Comparison of ENCODE assay signal across 15 mouse cellular contexts in genomic region chr5:129260689-129261088, GRCm38 (mm10).
DNase-seq lines count a peak whose midpoint lies in the region; ATAC-seq and TF ChIP-seq lines count a peak whose summit lies in the region.
"Had no signal": no experiment of that assay in that cellular context is flagged by ENCODE, and none has a peak within 500 bp of the region (broad histone marks: within the 10 kb centered on the region; RNA-seq: fewer than 3 reads in every experiment).

No protein-coding gene starts in this region.

- H3K9me3 ChIP-seq in lung, embryonic 14.5 days (ENCODE audit: low read depth, low read length) = no peaks in the 10 kb centered on the region
- H3K9me3 ChIP-seq in neural tube, embryonic 15.5 days (replicated peaks) = no peaks in the 10 kb centered on the region

- no peaks in the 10 kb centered on the region for H3K36me3 ChIP-seq in lung, embryonic 14.5 days (ENCODE audit: insufficient read depth)
- H3K36me3 ChIP-seq in neural tube, embryonic 15.5 days = no peaks in the 10 kb centered on the region

- no peak overlapping the region for H3K27ac ChIP-seq in lung, embryonic 14.5 days (ENCODE audit: low read depth)
- no peak overlapping the region for H3K27ac ChIP-seq in neural tube, embryonic 15.5 days (replicated peaks)
- H3K27ac ChIP-seq: liver, embryonic 14.5 days had no signal

- WGBS in lung, embryonic 14.5 days = 65% methylated on average over 9 of the region's 9 CpGs
- WGBS in neural tube, embryonic 15.5 days = 71% methylated on average over 9 of the region's 9 CpGs

- no peak overlapping the region for H3K4me2 ChIP-seq in lung, embryonic 14.5 days
- no peak overlapping the region for H3K4me2 ChIP-seq in neural tube, embryonic 15.5 days
- H3K4me2 ChIP-seq: midbrain, embryonic 11.5 days had no signal

- no peak for TF ChIP-seq CTCF in lung, embryonic 14.5 days (IDR thresholded peaks at IDR 0.05; ENCODE audit: low read depth)

- no peak overlapping the region for H3K9ac ChIP-seq in lung, embryonic 14.5 days
- H3K9ac ChIP-seq in neural tube, embryonic 15.5 days (replicated peaks) = no peak overlapping the region
- H3K9ac ChIP-seq: liver, embryonic 14.5 days had no signal

- DNase-seq in adrenal gland, adult 8-10 months = peak; percentile 31
- no peak for DNase-seq in adrenal gland, postnatal 25 days
- peak; percentile 52 for DNase-seq in adrenal gland, postnatal 14 days
- DNase-seq in kidney, adult 9 months = peak; percentile 75
- peak; percentile 43 for DNase-seq in lung, embryonic 14.5 days
- DNase-seq in spleen, adult 18-20 months = no peak
- DNase-seq in cerebellum, adult 9-10 months = no peak
- DNase-seq: embryo, embryonic 11 days; gastrocnemius, postnatal 10 days; thymus, adult 18-20 months had no signal

- H3K27me3 ChIP-seq in lung, embryonic 14.5 days (ENCODE audit: insufficient read depth, low read length) = no peaks in the 10 kb centered on the region
- H3K27me3 ChIP-seq in neural tube, embryonic 15.5 days (replicated peaks) = peaks cover 4% of the 10 kb centered on the region

- no peak overlapping the region for H3K4me3 ChIP-seq in lung, embryonic 14.5 days (ENCODE audit: low read depth, low read length)
- H3K4me3 ChIP-seq in neural tube, embryonic 15.5 days (replicated peaks) = no peak overlapping the region
- H3K4me3 ChIP-seq: erythroblast, embryonic 14.5 days had no signal

- ATAC-seq in lung, embryonic 14.5 days (ENCODE audit: insufficient read depth) = no peak
- ATAC-seq in neural tube, embryonic 15.5 days (ENCODE audit: low FRiP score) = no peak
- ATAC-seq: intestine, embryonic 16.5 days had no signal

- no peaks in the 10 kb centered on the region for H3K4me1 ChIP-seq in lung, embryonic 14.5 days (ENCODE audit: insufficient read depth)
- H3K4me1 ChIP-seq in neural tube, embryonic 15.5 days = peaks cover 13% of the 10 kb centered on the region

Comparison
In these comparisons a context has a peak if more than half of its experiments do, and no peak if none do; other contexts are left out.
1. DNase-seq: peak in adrenal gland, adult 8-10 months (single experiment), adrenal gland, postnatal 14 days (single experiment), kidney, adult 9 months (single experiment) and lung, embryonic 14.5 days (single experiment); none in adrenal gland, postnatal 25 days (single experiment), spleen, adult 18-20 months (0 of 2) and cerebellum, adult 9-10 months (single experiment).